Mouse (Mus musculus) adrenal gland, postnatal 14 days (tissue): ENCODE results near the gene Pkp2. TPM values are rescaled to one million over a fixed set of nuclear protein-coding genes. Genes with fewer than 3 reads are reported as not detected.
A peak's percentile ranks its signal among the peaks of the same experiment; 100 is the strongest.

ENCODE experiments used
- DNase-seq: peaks from one replicate; pipeline ENCODE4 v3.0.0; 2021; ENCODE audit warnings: mixed read lengths
- total RNA-seq: library from RNA; stranded (reverse); gene quantifications from 2 replicates; pipeline ENCODE4 v1.2.3, GENCODE M21; 2021

Gene Pkp2
- total RNA-seq, 1 experiment from 2014 or later, result 4.3 TPM

GRCm38 (mm10) chr16:16261481-16261880 is 48.4 kb downstream of the Pkp2 start:
- no peak for DNase-seq

- DNase-seq, result no peak
Observed at GRCm38 (mm10) chr16:16262436-16262835, 49.3 kb downstream of the Pkp2 start.

- DNase-seq, result no peak
Observed at GRCm38 (mm10) chr16:16272978-16273377, 59.9 kb downstream of the Pkp2 start.

GRCm38 (mm10) chr16:16273752-16274151 is 60.6 kb downstream of the Pkp2 start:
- DNase-seq, result no peak

- DNase-seq, result peak; percentile 95
Observed at GRCm38 (mm10) chr16:16302369-16303137, 89.4 kb downstream of the Pkp2 start, which contains the start of gene Yars2. Gene Yars2, plus strand, starts transcription at chr16:16302965.

- peak; percentile 62 for DNase-seq
Observed at GRCm38 (mm10) chr16:16303138-16303827, 90.2 kb downstream of the Pkp2 start.

GRCm38 (mm10) chr16:16303888-16304287 is 90.8 kb downstream of the Pkp2 start:
- DNase-seq, result no peak

- no peak for DNase-seq
Observed at GRCm38 (mm10) chr16:16311319-16311718, 98.2 kb downstream of the Pkp2 start.

Other genes with a start within 250 kb of the Pkp2 start
- gene Yars2, start 89.6 kb downstream of the Pkp2 start, total RNA-seq, result 33.8 and 41.7 TPM in 2 replicates
- gene Dnm1l, start 145.6 kb downstream of the Pkp2 start, total RNA-seq, result 72.6 and 77.9 TPM in 2 replicates